Mouse (Mus musculus) thymus, adult 2 months (tissue): ENCODE results near the gene Cdhr3. TPM values are rescaled to one million over a fixed set of nuclear protein-coding genes. Genes with fewer than 3 reads are reported as not detected.

Experiments used
- DNase-seq: peaks from one replicate; pipeline ENCODE4 v3.0.0; 2021
- H3K27ac ChIP-seq: fragments of 200-500 bp; 2 replicates; pipeline ENCODE4 v1.5.1; 2012; ENCODE audit warnings: low read length, control low read depth; ENCODE audit not compliant: control insufficient read depth, insufficient read depth
- H3K27me3 ChIP-seq: fragments of 200-500 bp; 2 replicates; pipeline ENCODE4 v1.6.1; 2012; ENCODE audit warnings: mild to moderate bottlenecking, low read length, moderate library complexity, mixed read lengths; ENCODE audit not compliant: control insufficient read depth, insufficient read depth
- H3K36me3 ChIP-seq: fragments of 200-500 bp; 2 replicates; pipeline ENCODE4 v1.6.1; 2012; ENCODE audit warnings: mild to moderate bottlenecking, low read length, moderate library complexity; ENCODE audit not compliant: control insufficient read depth, insufficient read depth
- H3K4me1 ChIP-seq: fragments of 200-500 bp; replicated peaks from 2 replicates; pipeline ENCODE4 v1.6.1; 2012; ENCODE audit warnings: low read length; ENCODE audit not compliant: control insufficient read depth, insufficient read depth
- H3K4me3 ChIP-seq: fragments of 200-500 bp; 2 replicates; pipeline ENCODE4 v1.5.1; 2012; ENCODE audit warnings: mild to moderate bottlenecking, low read length, control low read depth, moderate library complexity; ENCODE audit not compliant: control insufficient read depth, insufficient read depth
- CTCF ChIP-seq: fragments of 200-500 bp; IDR thresholded peaks from 2 replicates; pipeline ENCODE4 v1.5.1; 2012; ENCODE audit warnings: mild to moderate bottlenecking, control low read depth, low read length, moderate library complexity, borderline replicate concordance; ENCODE audit not compliant: control insufficient read depth, poor library complexity, insufficient read depth; ENCODE audit errors: extremely low read depth
- POLR2A ChIP-seq: fragments of 200-500 bp; IDR thresholded peaks from 2 replicates; pipeline ENCODE4 v1.6.1; 2012; ENCODE audit warnings: mild to moderate bottlenecking, low read length, control low read depth, moderate library complexity; ENCODE audit not compliant: control insufficient read depth, poor library complexity, insufficient read depth; ENCODE audit errors: extremely low read depth
- WGBS: fragments of 180-500 bp; shearing (Covaris S2); methylation state at CpG from one replicate; pipeline ENCODE4 v1.1.7; 2018; 5-methylcytosine and 5-hydroxymethylcytosine counted together
- polyA plus RNA-seq: library from polyadenylated mRNA; depleted of rRNA; stranded (reverse); fragments of >200 nt; gene quantifications from 2 replicates; pipeline ENCODE4 v1.2.3, GENCODE M21; 2012

The Cdhr3 gene
- polyA plus RNA-seq, 1 experiment: 0.38 TPM

GRCm38 (mm10) chr12:33056574-33056973, 36.1 kb downstream of the Cdhr3 start:
- Histone ChIP-seq H3K4me3 (no peak overlapping the region), H3K4me1 (no peaks in the 10 kb centered on the region; the same call in 1 of the 2 replicates), H3K27ac (no peak overlapping the region), H3K36me3 (no peaks in the 10 kb centered on the region), H3K27me3 (no peaks in the 10 kb centered on the region)
- no peak for TF ChIP-seq CTCF
- TF ChIP-seq POLR2A: no peak
- DNase-seq: no peak
- WGBS: 71% methylated on average over 3 of the region's 3 CpGs

GRCm38 (mm10) chr12:33056074-33056473, 36.6 kb downstream of the Cdhr3 start:
- Histone ChIP-seq H3K27ac (no peak overlapping the region), H3K36me3 (no peaks in the 10 kb centered on the region), H3K4me3 (no peak overlapping the region), H3K27me3 (no peaks in the 10 kb centered on the region), H3K4me1 (no peaks in the 10 kb centered on the region)
- WGBS: 93% methylated on average over 6 of the region's 6 CpGs
- DNase-seq: no peak
- TF ChIP-seq POLR2A: no peak
- no peak for TF ChIP-seq CTCF

- H3K4me3 ChIP-seq: no peak overlapping the region
- 92% methylated on average over 13 of the region's 13 CpGs for WGBS
- no peak for TF ChIP-seq CTCF
- TF ChIP-seq POLR2A: no peak
Measured at GRCm38 (mm10) chr12:33053746-33054145, 38.9 kb downstream of the Cdhr3 start.

GRCm38 (mm10) chr12:33053311-33053710, 39.4 kb downstream of the Cdhr3 start:
- Histone ChIP-seq H3K4me1 (peaks cover 4% of the 10 kb centered on the region), H3K27ac (no peak overlapping the region), H3K27me3 (no peaks in the 10 kb centered on the region), H3K4me3 (no peak overlapping the region), H3K36me3 (no peaks in the 10 kb centered on the region)
- TF ChIP-seq CTCF: no peak
- TF ChIP-seq POLR2A: no peak
- no peak for DNase-seq
- 95% methylated on average over 9 of the region's 9 CpGs for WGBS

More at GRCm38 (mm10) chr12:33053746-33054145, 38.9 kb downstream of the Cdhr3 start:
- Histone ChIP-seq H3K4me1 (peaks cover 3% of the 10 kb centered on the region), H3K36me3 (no peaks in the 10 kb centered on the region), H3K27me3 (no peaks in the 10 kb centered on the region), H3K27ac (no peak overlapping the region)
- no peak for DNase-seq

GRCm38 (mm10) chr12:33048391-33048790, 44.3 kb downstream of the Cdhr3 start:
- no peak for TF ChIP-seq CTCF
- TF ChIP-seq POLR2A: no peak

GRCm38 (mm10) chr12:33046434-33046833, 46.2 kb downstream of the Cdhr3 start:
- Histone ChIP-seq H3K36me3 (no peaks in the 10 kb centered on the region), H3K27me3 (no peaks in the 10 kb centered on the region), H3K4me3 (no peak overlapping the region), H3K27ac (no peak overlapping the region), H3K4me1 (peaks cover 23% of the 10 kb centered on the region)
- 97% methylated on average over 7 of the region's 7 CpGs for WGBS
- TF ChIP-seq POLR2A (no peak), CTCF (no peak)
- no peak for DNase-seq

More at GRCm38 (mm10) chr12:33048391-33048790, 44.3 kb downstream of the Cdhr3 start:
- DNase-seq: peak; percentile 21
- WGBS: 8% methylated on average over 3 of the region's 3 CpGs
- Histone ChIP-seq H3K36me3 (no peaks in the 10 kb centered on the region), H3K4me1 (peaks cover 23% of the 10 kb centered on the region), H3K27ac (no peak overlapping the region), H3K27me3 (no peaks in the 10 kb centered on the region), H3K4me3 (no peak overlapping the region)

GRCm38 (mm10) chr12:33045533-33046361, 46.9 kb downstream of the Cdhr3 start:
- Histone ChIP-seq H3K4me3 (no peak overlapping the region), H3K27me3 (no peaks in the 10 kb centered on the region), H3K36me3 (no peaks in the 10 kb centered on the region), H3K4me1 (peaks cover 23% of the 10 kb centered on the region), H3K27ac (no peak overlapping the region)
- no peak for DNase-seq
- 40% methylated on average over 16 of the region's 16 CpGs for WGBS
- TF ChIP-seq POLR2A (no peak), CTCF (no peak)
